Mouse (Mus musculus): ENCODE results near the gene Dcdc2a. TPM values are rescaled to one million over a fixed set of nuclear protein-coding genes. Genes with fewer than 3 reads are reported as not detected.

Dcdc2a gene
- 0.04 and 0.06 TPM in 2 replicates for polyA plus RNA-seq (2012; rRNA removed)

DNA sequence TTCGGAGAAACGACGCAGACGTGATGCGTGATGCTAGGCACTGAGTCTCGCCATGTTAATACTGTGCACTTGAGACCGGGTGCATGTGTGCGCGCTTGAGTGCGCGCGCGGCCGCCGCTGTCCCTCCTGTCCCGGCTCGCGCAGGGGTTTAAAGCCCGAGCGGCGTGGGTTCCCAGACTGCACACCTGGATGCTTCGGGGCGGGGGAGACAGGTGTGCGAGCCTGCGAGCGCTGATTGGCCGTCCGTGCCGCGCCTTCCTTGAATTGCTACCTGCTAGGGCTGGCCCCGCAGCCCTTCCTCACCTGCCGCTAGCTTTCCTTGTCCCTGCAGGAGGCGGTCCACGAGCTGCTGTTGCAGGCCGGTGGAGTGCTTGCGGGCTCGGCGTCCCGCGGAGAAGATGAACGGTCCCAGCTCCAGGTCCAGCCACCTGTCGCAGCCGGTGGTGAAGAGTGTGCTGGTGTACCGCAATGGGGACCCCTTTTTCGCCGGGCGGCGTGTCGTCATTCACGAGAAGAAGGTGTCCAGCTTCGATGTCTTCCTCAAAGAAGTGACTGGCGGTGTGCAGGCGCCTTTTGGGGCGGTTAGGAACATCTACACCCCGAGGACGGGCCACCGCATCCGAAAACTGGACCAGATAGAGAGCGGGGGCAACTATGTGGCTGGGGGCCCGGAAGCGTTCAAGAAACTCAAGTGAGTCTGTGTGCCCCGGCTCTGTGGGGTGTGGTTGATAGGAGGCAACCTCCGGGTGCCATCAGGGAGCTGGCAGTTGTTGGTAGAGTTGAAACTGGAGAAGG lies at the start of gene Dcdc2a:
TSS of gene Dcdc2a (plus strand) at position 132 of the 795 bp plus-strand sequence.
- no peak within 1 kb of the TSS for H3K4me3 ChIP-seq (ENCODE audit: control insufficient read depth, insufficient read depth, low read length)
- WGBS, result 3% methylated on average over 63 of the region's 63 CpGs
- no peaks in the 10 kb centered on the region for H3K4me1 ChIP-seq (replicated peaks; ENCODE audit: control insufficient read depth, insufficient read depth, low read length)
- H3K27me3 ChIP-seq (ENCODE audit: control insufficient read depth, insufficient read depth, low read length), result peaks cover 17% of the 10 kb centered on the region
- H3K27ac ChIP-seq (ENCODE audit: control insufficient read depth, insufficient read depth, low read length), result no peak within 1 kb of the TSS
- peak; percentile 2 for DNase-seq
- H3K36me3 ChIP-seq (ENCODE audit: control insufficient read depth, insufficient read depth, low read length), result no peaks in the 10 kb centered on the region
- TF ChIP-seq CTCF (IDR thresholded peaks at IDR 0.05; ENCODE audit: borderline replicate concordance, control insufficient read depth, extremely low read depth, insufficient read depth, low read length, poor library complexity) (no peak), POLR2A (IDR thresholded peaks at IDR 0.05; ENCODE audit: control insufficient read depth, extremely low read depth, insufficient read depth, low read length, poor library complexity) (no peak)

DNA sequence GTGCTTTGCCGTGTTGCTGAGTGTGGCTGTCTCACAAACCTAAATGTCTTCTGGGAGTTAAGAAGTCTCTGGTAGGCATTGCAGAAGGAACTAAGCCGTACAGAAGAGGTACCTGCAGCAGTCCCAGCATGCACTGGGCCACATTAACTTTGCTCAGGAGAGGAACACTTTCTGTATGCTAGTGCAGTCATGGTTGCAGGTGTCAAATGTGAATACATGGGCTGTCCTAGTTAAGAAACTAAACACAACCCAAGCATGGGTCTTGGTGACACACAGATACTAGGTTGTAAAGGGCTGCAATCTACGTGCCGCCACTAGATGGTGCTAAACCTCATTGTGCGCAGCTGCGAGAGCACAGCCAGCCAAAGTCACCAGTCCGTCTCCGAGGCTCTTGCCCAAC lies 48.7 kb upstream of the Dcdc2a start:
- Histone ChIP-seq H3K4me3 (ENCODE audit: control insufficient read depth, insufficient read depth, low read length) (no peak overlapping the region), H3K4me1 (replicated peaks; ENCODE audit: control insufficient read depth, insufficient read depth, low read length) (no peaks in the 10 kb centered on the region), H3K27me3 (ENCODE audit: control insufficient read depth, insufficient read depth, low read length) (no peaks in the 10 kb centered on the region), H3K27ac (ENCODE audit: control insufficient read depth, insufficient read depth, low read length) (no peak overlapping the region), H3K36me3 (ENCODE audit: control insufficient read depth, insufficient read depth, low read length) (peaks cover 19% of the 10 kb centered on the region)
- WGBS, result 42% methylated on average over 8 of the region's 8 CpGs
- DNase-seq, result peak; percentile 52
- TF ChIP-seq POLR2A (IDR thresholded peaks at IDR 0.05; ENCODE audit: control insufficient read depth, extremely low read depth, insufficient read depth, low read length, poor library complexity), result no peak
- no peak for TF ChIP-seq CTCF (IDR thresholded peaks at IDR 0.05; ENCODE audit: borderline replicate concordance, control insufficient read depth, extremely low read depth, insufficient read depth, low read length, poor library complexity)

DNA sequence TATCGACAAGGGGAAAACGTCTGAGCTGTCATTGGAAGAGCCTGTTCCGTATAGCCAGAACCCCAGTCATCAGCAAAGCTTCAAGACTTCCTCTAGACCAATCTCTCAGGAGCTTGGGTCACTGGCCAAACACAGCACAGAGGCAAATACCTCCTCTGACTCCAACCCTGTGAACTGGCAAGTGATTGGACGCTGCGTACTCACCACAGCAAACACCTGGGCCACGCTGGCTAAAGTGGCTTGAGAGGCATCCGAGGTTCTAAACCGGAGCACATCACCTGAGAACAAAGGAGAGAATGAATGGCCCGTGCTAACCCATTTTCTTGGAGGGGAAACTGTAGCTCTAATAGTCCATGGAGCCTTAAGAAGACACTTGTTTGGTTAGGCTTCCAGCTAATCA lies 37.5 kb upstream of the Dcdc2a start:
- Histone ChIP-seq H3K36me3 (ENCODE audit: control insufficient read depth, insufficient read depth, low read length) (no peaks in the 10 kb centered on the region), H3K4me3 (ENCODE audit: control insufficient read depth, insufficient read depth, low read length) (no peak overlapping the region), H3K27me3 (ENCODE audit: control insufficient read depth, insufficient read depth, low read length) (no peaks in the 10 kb centered on the region), H3K4me1 (replicated peaks; ENCODE audit: control insufficient read depth, insufficient read depth, low read length) (peaks cover 6% of the 10 kb centered on the region), H3K27ac (ENCODE audit: control insufficient read depth, insufficient read depth, low read length) (no peak overlapping the region)
- no peak for DNase-seq
- WGBS, result 98% methylated on average over 9 of the region's 9 CpGs
- TF ChIP-seq CTCF (IDR thresholded peaks at IDR 0.05; ENCODE audit: borderline replicate concordance, control insufficient read depth, extremely low read depth, insufficient read depth, low read length, poor library complexity), result no peak
- TF ChIP-seq POLR2A (IDR thresholded peaks at IDR 0.05; ENCODE audit: control insufficient read depth, extremely low read depth, insufficient read depth, low read length, poor library complexity), result no peak

DNA sequence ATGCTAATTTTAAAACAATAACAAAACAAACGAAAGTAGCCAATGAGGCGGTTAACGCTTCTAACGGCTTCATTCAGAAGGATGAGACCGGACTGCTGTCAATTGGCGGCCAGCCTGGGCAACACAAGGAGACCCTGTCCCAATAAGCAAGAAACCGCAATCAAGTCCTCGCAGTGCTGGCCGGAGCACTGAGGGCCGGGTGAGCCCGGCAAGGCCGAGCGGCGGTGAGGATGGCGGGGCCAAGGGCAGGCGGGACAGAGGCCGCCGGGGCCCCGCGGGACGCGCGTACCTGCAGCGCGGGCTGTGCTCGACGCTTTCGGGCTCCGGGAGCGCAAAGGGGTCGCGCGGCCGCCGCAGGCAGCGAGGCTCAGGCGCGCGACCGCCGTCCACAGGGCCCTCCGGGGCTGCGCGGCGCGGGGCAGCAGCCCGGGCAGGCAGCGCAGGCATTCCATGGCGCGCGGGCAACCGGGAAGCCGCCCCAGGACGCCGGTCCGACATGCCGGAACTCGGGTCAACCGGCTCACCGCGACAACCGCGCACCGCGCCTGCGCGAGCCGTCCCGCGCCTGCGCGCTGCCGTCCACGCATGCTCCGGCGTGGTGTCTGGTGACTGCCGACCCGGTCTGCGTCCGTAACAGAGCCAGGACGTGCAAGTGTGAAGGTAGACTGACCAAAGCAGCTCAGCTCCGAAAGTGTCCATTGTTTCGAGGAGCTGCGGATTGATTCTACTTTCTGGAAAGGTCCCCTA lies 35.8 kb upstream of the Dcdc2a start, which contains the start of gene Mrs2:
TSS of gene Mrs2 (minus strand) at position 587 of the 747 bp plus-strand sequence.
- H3K4me3 ChIP-seq (ENCODE audit: control insufficient read depth, insufficient read depth, low read length), result peak within 1 kb of the TSS; percentile 85
- DNase-seq, result peak; percentile 85
- no peaks in the 10 kb centered on the region for H3K27me3 ChIP-seq (ENCODE audit: control insufficient read depth, insufficient read depth, low read length)
- peaks cover 6% of the 10 kb centered on the region for H3K4me1 ChIP-seq (replicated peaks; ENCODE audit: control insufficient read depth, insufficient read depth, low read length)
- WGBS, result under 1% methylated on average over 84 of the region's 84 CpGs
- no peak within 1 kb of the TSS for H3K27ac ChIP-seq (ENCODE audit: control insufficient read depth, insufficient read depth, low read length)
- H3K36me3 ChIP-seq (ENCODE audit: control insufficient read depth, insufficient read depth, low read length), result no peaks in the 10 kb centered on the region
- peak; percentile 81 for TF ChIP-seq POLR2A (IDR thresholded peaks at IDR 0.05; ENCODE audit: control insufficient read depth, extremely low read depth, insufficient read depth, low read length, poor library complexity)
- TF ChIP-seq CTCF (IDR thresholded peaks at IDR 0.05; ENCODE audit: borderline replicate concordance, control insufficient read depth, extremely low read depth, insufficient read depth, low read length, poor library complexity), result 0 out of 2 replicates have a peak, but pooled peaks have one; percentile 40

DNA sequence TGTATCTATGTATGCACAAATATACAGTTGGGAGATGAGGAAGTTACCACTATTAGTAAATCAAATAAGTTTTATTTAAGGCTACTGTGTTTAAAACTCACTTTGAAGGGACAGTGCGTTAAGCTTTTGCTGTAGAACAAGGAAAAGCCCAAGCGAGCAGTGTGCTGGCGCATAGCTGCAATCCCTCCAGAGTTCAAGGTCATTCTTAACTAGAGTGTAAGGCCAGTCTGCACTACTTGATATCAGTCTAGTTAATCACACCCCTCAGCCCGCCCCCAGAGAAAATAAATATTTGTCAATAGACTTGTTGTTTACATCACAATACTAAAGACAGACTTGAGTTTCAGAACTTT lies 35.3 kb upstream of the Dcdc2a start:
- no peaks in the 10 kb centered on the region for H3K36me3 ChIP-seq (ENCODE audit: control insufficient read depth, insufficient read depth, low read length)
- DNase-seq, result no peak
- no peak overlapping the region for H3K27ac ChIP-seq (ENCODE audit: control insufficient read depth, insufficient read depth, low read length)
- H3K4me1 ChIP-seq (replicated peaks; ENCODE audit: control insufficient read depth, insufficient read depth, low read length), result peaks cover 6% of the 10 kb centered on the region
- peak overlapping the region; percentile 85 for H3K4me3 ChIP-seq (ENCODE audit: control insufficient read depth, insufficient read depth, low read length)
- WGBS, result 43% methylated on average over 4 of the region's 4 CpGs
- no peaks in the 10 kb centered on the region for H3K27me3 ChIP-seq (ENCODE audit: control insufficient read depth, insufficient read depth, low read length)
- TF ChIP-seq CTCF (IDR thresholded peaks at IDR 0.05; ENCODE audit: borderline replicate concordance, control insufficient read depth, extremely low read depth, insufficient read depth, low read length, poor library complexity) (no peak), POLR2A (IDR thresholded peaks at IDR 0.05; ENCODE audit: control insufficient read depth, extremely low read depth, insufficient read depth, low read length, poor library complexity) (no peak)

DNA sequence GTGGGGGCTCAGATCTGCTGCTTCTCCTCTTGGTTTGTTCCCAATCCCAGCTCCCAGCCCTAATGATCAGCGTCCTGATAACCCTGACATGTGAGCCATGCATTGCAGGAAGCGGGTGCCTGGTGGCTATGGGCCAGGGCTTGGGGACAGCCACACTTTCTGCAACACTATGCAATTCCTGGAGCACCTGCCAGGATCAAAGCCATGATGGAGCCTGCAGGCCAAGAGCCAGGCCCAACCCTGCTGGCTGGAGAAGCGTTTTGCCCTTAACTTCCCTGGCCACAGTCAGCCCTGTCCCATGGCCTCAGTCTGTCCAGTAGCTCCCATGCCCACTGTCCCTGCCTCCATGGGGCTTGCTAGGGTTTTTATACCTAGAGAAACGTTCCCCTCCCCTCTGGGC lies 33.4 kb upstream of the Dcdc2a start:
- H3K27ac ChIP-seq (ENCODE audit: control insufficient read depth, insufficient read depth, low read length), result no peak overlapping the region
- TF ChIP-seq POLR2A (IDR thresholded peaks at IDR 0.05; ENCODE audit: control insufficient read depth, extremely low read depth, insufficient read depth, low read length, poor library complexity) (no peak), CTCF (IDR thresholded peaks at IDR 0.05; ENCODE audit: borderline replicate concordance, control insufficient read depth, extremely low read depth, insufficient read depth, low read length, poor library complexity) (no peak)
- 90% methylated on average over 4 of the region's 4 CpGs for WGBS

More for the DNA sequence above, 33.4 kb upstream of the Dcdc2a start:
- DNase-seq, result no peak
- H3K4me3 ChIP-seq (ENCODE audit: control insufficient read depth, insufficient read depth, low read length), result no peak overlapping the region
- no peaks in the 10 kb centered on the region for H3K36me3 ChIP-seq (ENCODE audit: control insufficient read depth, insufficient read depth, low read length)
- H3K4me1 ChIP-seq (replicated peaks; ENCODE audit: control insufficient read depth, insufficient read depth, low read length), result peaks cover 5% of the 10 kb centered on the region; the same call in 1 of the 2 replicates
- no peaks in the 10 kb centered on the region for H3K27me3 ChIP-seq (ENCODE audit: control insufficient read depth, insufficient read depth, low read length)
